Mouse (Mus musculus) testis, adult 10 weeks (tissue): ENCODE results near the gene Nelfcd. TPM values are rescaled to one million over a fixed set of nuclear protein-coding genes. Genes with fewer than 3 reads are reported as not detected.

ENCODE experiments used
- polyA plus RNA-seq: library from polyadenylated mRNA; stranded (reverse); fragments of 350-450 nt; fragmentation: Illumina TruSeq; extraction: RNeasy Lipid Tissue Mini Kit (QIAGEN cat#74804); gene quantifications from one replicate; pipeline ENCODE4 v1.2.3, GENCODE M21; 2014; ENCODE audit warnings: low read depth, low replicate concordance

Nelfcd gene
- polyA plus RNA-seq = 5.1 TPM

GRCm38 (mm10) chr2:174415731-174416310 lies at the start of gene Nelfcd:
TSS of gene Nelfcd (plus strand) at chr2:174415804.

GRCm38 (mm10) chr2:174438737-174439449 lies 23.3 kb downstream of the Nelfcd start, which contains the start of gene Ctsz:
TSS of gene Ctsz (minus strand) at chr2:174439039.

GRCm38 (mm10) chr2:174450353-174450752 lies 34.7 kb downstream of the Nelfcd start, which contains the start of gene Tubb1:
TSS of gene Tubb1 (plus strand) at chr2:174450695.

GRCm38 (mm10) chr2:174463789-174464523 lies 48.4 kb downstream of the Nelfcd start, which contains the start of gene Atp5e:
TSS of gene Atp5e (minus strand) at chr2:174464105.

GRCm38 (mm10) chr2:174472818-174473549 lies 57.4 kb downstream of the Nelfcd start, which contains the start of gene Prelid3b:
TSS of gene Prelid3b (minus strand) at chr2:174473081.

Other genes with a start within 250 kb of the Nelfcd start
- 92.7 TPM for gene Gnas, start 131.5 kb upstream of the Nelfcd start, polyA plus RNA-seq
- gene Gm20721, start 69.1 kb upstream of the Nelfcd start, polyA plus RNA-seq = not detected
- 0.81 TPM for gene Ctsz, start 23.2 kb downstream of the Nelfcd start, polyA plus RNA-seq
- not detected for gene Tubb1, start 34.9 kb downstream of the Nelfcd start, polyA plus RNA-seq
- gene Atp5e, start 48.3 kb downstream of the Nelfcd start, polyA plus RNA-seq = 56.0 TPM
- 34.2 TPM for gene Prelid3b, start 57.3 kb downstream of the Nelfcd start, polyA plus RNA-seq
- 0.14 TPM for gene Zfp831, start 227.7 kb downstream of the Nelfcd start, polyA plus RNA-seq